Mouse (Mus musculus) midbrain, embryonic 14.5 days (tissue): ENCODE data around the gene Ccr7. TPM values are rescaled to one million over a fixed set of nuclear protein-coding genes. Genes with fewer than 3 reads are reported as not detected.

Experiments
- ATAC-seq: fragments of 200-750 bp; cut with Nextera tagmentation; 2 replicates; pipeline ENCODE4 v1.8.0; 2017; ENCODE audit warnings: moderate number of reproducible peaks, moderate library complexity; ENCODE audit not compliant: low FRiP score, low TSS enrichment
- DNase-seq: peaks from one replicate; pipeline ENCODE4 v3.0.0-alpha.2; 2015
- H3K27ac ChIP-seq: fragments of 300-500 bp; sonication (generic); replicated peaks from 2 replicates; pipeline ENCODE4 v1.5.1; 2014; ENCODE audit warnings: mild to moderate bottlenecking, low read depth, low read length, moderate library complexity
- H3K27me3 ChIP-seq: fragments of 300-500 bp; sonication (generic); 2 replicates; pipeline ENCODE4 v1.6.1; 2014; ENCODE audit warnings: low read length, control low read depth, mixed read lengths; ENCODE audit not compliant: control insufficient read depth, insufficient read depth
- H3K36me3 ChIP-seq: fragments of 300-500 bp; sonication (generic); 2 replicates; pipeline ENCODE4 v1.6.1; 2014; ENCODE audit warnings: low read length, control low read depth; ENCODE audit not compliant: control insufficient read depth, insufficient read depth
- H3K4me1 ChIP-seq: fragments of 300-500 bp; sonication (generic); 2 replicates; pipeline ENCODE4 v1.6.1; 2014; ENCODE audit warnings: mild to moderate bottlenecking, antibody characterized with exemption, low read length, control low read depth; ENCODE audit not compliant: control insufficient read depth, insufficient read depth
- H3K4me2 ChIP-seq: fragments of 300-500 bp; sonication (generic); 2 replicates; pipeline ENCODE4 v1.6.1; 2014; ENCODE audit warnings: mild to moderate bottlenecking, low read length, moderate library complexity
- H3K4me3 ChIP-seq: fragments of 300-500 bp; sonication (generic); replicated peaks from 2 replicates; pipeline ENCODE4 v1.5.1; 2014; ENCODE audit warnings: low read depth, low read length
- H3K9ac ChIP-seq: fragments of 300-500 bp; sonication (generic); replicated peaks from 2 replicates; pipeline ENCODE4 v1.6.1; 2014; ENCODE audit warnings: mild to moderate bottlenecking, low read length, moderate library complexity
- H3K9me3 ChIP-seq: fragments of 300-500 bp; sonication (generic); 2 replicates; pipeline ENCODE4 v1.6.1; 2016; ENCODE audit warnings: low read length, control low read depth, mixed read lengths; ENCODE audit not compliant: control insufficient read depth
- WGBS: fragments of 180-500 bp; shearing (Covaris S2); extraction: QIAGEN DNeasy Blood & Tissue Kit; methylation state at CpG from one replicate; pipeline ENCODE4 v1.1.7; 2014; 5-methylcytosine and 5-hydroxymethylcytosine counted together
- polyA plus RNA-seq: library from polyadenylated mRNA; unstranded; fragments of >200 nt; fragmentation: Nextera tagmentation; extraction: Ambion mirVana; gene quantifications from 2 replicates; pipeline ENCODE4 v1.2.1, GENCODE M21; 2014

Gene Ccr7
- polyA plus RNA-seq, 1 experiment from 2014 or later, result 0.45 TPM

GRCm38 (mm10) chr11:99118420-99118819 is 36.5 kb downstream of the Ccr7 start:
- Histone ChIP-seq H3K4me1 (peaks cover 13% of the 10 kb centered on the region; the same call in 1 of the 2 replicates), H3K36me3 (no peaks in the 10 kb centered on the region), H3K9me3 (no peaks in the 10 kb centered on the region), H3K4me3 (no peak overlapping the region), H3K9ac (no peak overlapping the region), H3K27me3 (no peaks in the 10 kb centered on the region), H3K4me2 (no peak overlapping the region), H3K27ac (no peak overlapping the region)
- DNase-seq (no peak), ATAC-seq (no peak)
- 98% methylated on average over 1 of the region's 1 CpGs for WGBS

- Histone ChIP-seq H3K27me3 (no peaks in the 10 kb centered on the region), H3K36me3 (no peaks in the 10 kb centered on the region), H3K4me3 (no peak overlapping the region), H3K4me2 (no peak overlapping the region), H3K4me1 (peaks cover 15% of the 10 kb centered on the region), H3K9ac (no peak overlapping the region), H3K27ac (no peak overlapping the region), H3K9me3 (no peaks in the 10 kb centered on the region)
- WGBS, result 92% methylated on average over 7 of the region's 7 CpGs
- DNase-seq, result no peak
- no peak for ATAC-seq
Measured at GRCm38 (mm10) chr11:99117907-99118306, 37.0 kb downstream of the Ccr7 start.

GRCm38 (mm10) chr11:99115940-99116339 is 38.9 kb downstream of the Ccr7 start:
- DNase-seq, result no peak
- Histone ChIP-seq H3K27ac (no peak overlapping the region), H3K36me3 (no peaks in the 10 kb centered on the region), H3K9me3 (no peaks in the 10 kb centered on the region), H3K4me2 (no peak overlapping the region), H3K27me3 (no peaks in the 10 kb centered on the region), H3K4me3 (no peak overlapping the region), H3K9ac (no peak overlapping the region), H3K4me1 (peaks cover 9% of the 10 kb centered on the region)
- no peak for ATAC-seq
- 82% methylated on average over 6 of the region's 6 CpGs for WGBS

GRCm38 (mm10) chr11:99113111-99113510 is 41.8 kb downstream of the Ccr7 start:
- peak; percentile 62 for DNase-seq

GRCm38 (mm10) chr11:99112700-99113099 is 42.2 kb downstream of the Ccr7 start:
- 12% methylated on average over 5 of the region's 5 CpGs for WGBS
- H3K4me2 ChIP-seq, result no peak overlapping the region

More at GRCm38 (mm10) chr11:99113111-99113510, 41.8 kb downstream of the Ccr7 start:
- H3K4me1 ChIP-seq, result peaks cover 4% of the 10 kb centered on the region; the same call in 1 of the 2 replicates
- H3K4me2 ChIP-seq, result no peak overlapping the region
- 0% methylated on average over 3 of the region's 3 CpGs for WGBS
- H3K4me3 ChIP-seq, result no peak overlapping the region
- H3K36me3 ChIP-seq, result no peaks in the 10 kb centered on the region
- H3K27ac ChIP-seq, result peak overlapping the region; percentile 61
- H3K9ac ChIP-seq, result no peak overlapping the region
- no peak for ATAC-seq
- H3K27me3 ChIP-seq, result no peaks in the 10 kb centered on the region
- H3K9me3 ChIP-seq, result no peaks in the 10 kb centered on the region

GRCm38 (mm10) chr11:99111631-99112030 is 43.2 kb downstream of the Ccr7 start:
- H3K27ac ChIP-seq, result no peak overlapping the region
- H3K27me3 ChIP-seq, result no peaks in the 10 kb centered on the region
- H3K4me1 ChIP-seq, result peaks cover 4% of the 10 kb centered on the region; the same call in 1 of the 2 replicates
- DNase-seq (no peak), ATAC-seq (no peak)
- H3K36me3 ChIP-seq, result no peaks in the 10 kb centered on the region
- no peak overlapping the region for H3K9ac ChIP-seq
- 93% methylated on average over 7 of the region's 7 CpGs for WGBS
- no peak overlapping the region for H3K4me3 ChIP-seq
- no peaks in the 10 kb centered on the region for H3K9me3 ChIP-seq
- no peak overlapping the region for H3K4me2 ChIP-seq

More at GRCm38 (mm10) chr11:99112700-99113099, 42.2 kb downstream of the Ccr7 start:
- H3K9me3 ChIP-seq, result no peaks in the 10 kb centered on the region
- H3K4me1 ChIP-seq, result peaks cover 4% of the 10 kb centered on the region; the same call in 1 of the 2 replicates
- no peak overlapping the region for H3K9ac ChIP-seq
- DNase-seq, result no peak
- peak overlapping the region; percentile 61 for H3K27ac ChIP-seq
- H3K4me3 ChIP-seq, result no peak overlapping the region
- ATAC-seq, result no peak
- H3K27me3 ChIP-seq, result no peaks in the 10 kb centered on the region
- no peaks in the 10 kb centered on the region for H3K36me3 ChIP-seq

GRCm38 (mm10) chr11:99111155-99111554 is 43.7 kb downstream of the Ccr7 start:
- no peaks in the 10 kb centered on the region for H3K36me3 ChIP-seq
- DNase-seq, result peak; percentile 17
- H3K4me3 ChIP-seq, result no peak overlapping the region
- ATAC-seq, result no peak
- H3K27ac ChIP-seq, result no peak overlapping the region
- peaks cover 4% of the 10 kb centered on the region; the same call in 1 of the 2 replicates for H3K4me1 ChIP-seq
- H3K4me2 ChIP-seq, result no peak overlapping the region
- H3K27me3 ChIP-seq, result no peaks in the 10 kb centered on the region
- no peak overlapping the region for H3K9ac ChIP-seq
- no peaks in the 10 kb centered on the region for H3K9me3 ChIP-seq
- WGBS, result 62% methylated on average over 11 of the region's 11 CpGs

GRCm38 (mm10) chr11:99110370-99111110 is 44.3 kb downstream of the Ccr7 start:
- no peaks in the 10 kb centered on the region for H3K9me3 ChIP-seq

GRCm38 (mm10) chr11:99108296-99108695 is 46.6 kb downstream of the Ccr7 start:
- ATAC-seq (no peak), DNase-seq (no peak)
- Histone ChIP-seq H3K4me3 (no peak overlapping the region), H3K27me3 (no peaks in the 10 kb centered on the region), H3K9me3 (no peaks in the 10 kb centered on the region), H3K27ac (no peak overlapping the region), H3K4me2 (no peak overlapping the region), H3K4me1 (peaks cover 4% of the 10 kb centered on the region; the same call in 1 of the 2 replicates), H3K9ac (no peak overlapping the region), H3K36me3 (no peaks in the 10 kb centered on the region)
- WGBS, result 78% methylated on average over 3 of the region's 3 CpGs

More at GRCm38 (mm10) chr11:99110370-99111110, 44.3 kb downstream of the Ccr7 start:
- H3K4me2 ChIP-seq, result no peak overlapping the region
- no peak overlapping the region for H3K9ac ChIP-seq
- no peak for ATAC-seq
- no peaks in the 10 kb centered on the region for H3K27me3 ChIP-seq
- 86% methylated on average over 15 of the region's 15 CpGs for WGBS
- no peak overlapping the region for H3K27ac ChIP-seq
- DNase-seq, result no peak
- H3K4me3 ChIP-seq, result no peak overlapping the region
- no peaks in the 10 kb centered on the region for H3K36me3 ChIP-seq
- peaks cover 4% of the 10 kb centered on the region; the same call in 1 of the 2 replicates for H3K4me1 ChIP-seq
